Mouse (Mus musculus): ENCODE measurements at regions not wholly inside any gene's neighbourhood (a gene's known extent, or its start where the extent isn't known, plus 50 kb on each side); places are given as distances from the start of the nearest gene placed in this dataset.

- Histone ChIP-seq H3K4me3 (ENCODE audit: low read depth, low read length) (no peak overlapping the region), H3K9ac (ENCODE audit: low read length) (no peak overlapping the region), H3K4me1 (replicated peaks; ENCODE audit: control insufficient read depth, insufficient read depth, low read length) (no peaks in the 10 kb centered on the region), H3K36me3 (ENCODE audit: control insufficient read depth, insufficient read depth, low read length) (no peaks in the 10 kb centered on the region), H3K27ac (ENCODE audit: low read depth, low read length) (no peak overlapping the region), H3K27me3 (ENCODE audit: control insufficient read depth, insufficient read depth, low read length) (no peaks in the 10 kb centered on the region), H3K9me3 (ENCODE audit: control insufficient read depth, low read length) (no peaks in the 10 kb centered on the region), H3K4me2 (ENCODE audit: low read depth, low read length, severe bottlenecking) (no peak overlapping the region)
- ATAC-seq (replicated peaks; ENCODE audit: low FRiP score): no peak
- DNase-seq (ENCODE audit: low spot score): no peak
Observed at GRCm38 (mm10) chr5:46578540-46579173, 721.2 kb upstream of the Lcorl start.

DNA sequence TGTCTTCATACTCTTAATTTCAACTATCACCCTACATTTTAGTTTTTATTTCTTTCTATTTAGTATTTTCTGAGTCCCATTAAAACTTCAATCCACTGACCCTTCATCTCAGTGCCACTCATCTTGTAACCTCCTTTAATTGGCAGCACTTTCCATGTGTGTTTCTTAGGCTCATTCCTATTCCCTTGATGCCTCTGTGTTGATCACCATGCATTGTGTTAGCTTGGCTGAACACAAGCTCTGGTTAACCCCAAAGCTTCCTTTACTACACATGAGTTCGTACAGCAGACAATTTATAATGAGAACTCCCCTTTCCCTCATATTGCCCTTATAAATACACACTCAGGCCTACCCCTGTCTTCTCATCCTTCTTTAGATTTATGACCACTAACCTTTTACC is 716.5 kb upstream of the Lcorl start:
- 53% methylated on average over 1 of the region's 1 CpGs for whole genome bisulfite sequencing
- Histone ChIP-seq H3K36me3 (ENCODE audit: control insufficient read depth, insufficient read depth, low read length) (no peaks in the 10 kb centered on the region), H3K9me3 (ENCODE audit: control insufficient read depth, low read length) (no peaks in the 10 kb centered on the region)

GRCm38 (mm10) chr5:46573280-46573670 is 715.9 kb upstream of the Lcorl start:
- no peaks in the 10 kb centered on the region for H3K27me3 ChIP-seq (ENCODE audit: control insufficient read depth, insufficient read depth, low read length)
- H3K36me3 ChIP-seq (ENCODE audit: control insufficient read depth, insufficient read depth, low read length): no peaks in the 10 kb centered on the region
- no peak overlapping the region for H3K27ac ChIP-seq (ENCODE audit: low read depth, low read length)
- H3K4me2 ChIP-seq (ENCODE audit: low read depth, low read length, severe bottlenecking): no peak overlapping the region
- H3K9ac ChIP-seq (ENCODE audit: low read length): no peak overlapping the region
- DNase-seq (ENCODE audit: low spot score): no peak
- no peaks in the 10 kb centered on the region for H3K4me1 ChIP-seq (replicated peaks; ENCODE audit: control insufficient read depth, insufficient read depth, low read length)
- ATAC-seq (replicated peaks; ENCODE audit: low FRiP score): no peak
- no peaks in the 10 kb centered on the region for H3K9me3 ChIP-seq (ENCODE audit: control insufficient read depth, low read length)
- H3K4me3 ChIP-seq (ENCODE audit: low read depth, low read length): no peak overlapping the region
- 77% methylated on average over 7 of the region's 7 CpGs for WGBS

More for the DNA sequence above, 716.5 kb upstream of the Lcorl start:
- Histone ChIP-seq H3K4me1 (replicated peaks; ENCODE audit: control insufficient read depth, insufficient read depth, low read length) (no peaks in the 10 kb centered on the region), H3K27ac (ENCODE audit: low read depth, low read length) (no peak overlapping the region), H3K27me3 (ENCODE audit: control insufficient read depth, insufficient read depth, low read length) (no peaks in the 10 kb centered on the region), H3K4me2 (ENCODE audit: low read depth, low read length, severe bottlenecking) (no peak overlapping the region), H3K4me3 (ENCODE audit: low read depth, low read length) (no peak overlapping the region), H3K9ac (ENCODE audit: low read length) (no peak overlapping the region)
- DNase-seq (ENCODE audit: low spot score) (no peak), ATAC-seq (replicated peaks; ENCODE audit: low FRiP score) (no peak)

- ATAC-seq (replicated peaks; ENCODE audit: low FRiP score) (no peak), DNase-seq (ENCODE audit: low spot score) (no peak)
- H3K9ac ChIP-seq (ENCODE audit: low read length): no peak overlapping the region
- no peaks in the 10 kb centered on the region for H3K4me1 ChIP-seq (replicated peaks; ENCODE audit: control insufficient read depth, insufficient read depth, low read length)
- no peaks in the 10 kb centered on the region for H3K27me3 ChIP-seq (ENCODE audit: control insufficient read depth, insufficient read depth, low read length)
- H3K36me3 ChIP-seq (ENCODE audit: control insufficient read depth, insufficient read depth, low read length): no peaks in the 10 kb centered on the region
- no peak overlapping the region for H3K27ac ChIP-seq (ENCODE audit: low read depth, low read length)
- no peaks in the 10 kb centered on the region for H3K9me3 ChIP-seq (ENCODE audit: control insufficient read depth, low read length)
- 87% methylated on average over 3 of the region's 3 CpGs for WGBS
- no peak overlapping the region for H3K4me3 ChIP-seq (ENCODE audit: low read depth, low read length)
- H3K4me2 ChIP-seq (ENCODE audit: low read depth, low read length, severe bottlenecking): no peak overlapping the region
Observed at GRCm38 (mm10) chr5:46556691-46557265, 699.4 kb upstream of the Lcorl start.

DNA sequence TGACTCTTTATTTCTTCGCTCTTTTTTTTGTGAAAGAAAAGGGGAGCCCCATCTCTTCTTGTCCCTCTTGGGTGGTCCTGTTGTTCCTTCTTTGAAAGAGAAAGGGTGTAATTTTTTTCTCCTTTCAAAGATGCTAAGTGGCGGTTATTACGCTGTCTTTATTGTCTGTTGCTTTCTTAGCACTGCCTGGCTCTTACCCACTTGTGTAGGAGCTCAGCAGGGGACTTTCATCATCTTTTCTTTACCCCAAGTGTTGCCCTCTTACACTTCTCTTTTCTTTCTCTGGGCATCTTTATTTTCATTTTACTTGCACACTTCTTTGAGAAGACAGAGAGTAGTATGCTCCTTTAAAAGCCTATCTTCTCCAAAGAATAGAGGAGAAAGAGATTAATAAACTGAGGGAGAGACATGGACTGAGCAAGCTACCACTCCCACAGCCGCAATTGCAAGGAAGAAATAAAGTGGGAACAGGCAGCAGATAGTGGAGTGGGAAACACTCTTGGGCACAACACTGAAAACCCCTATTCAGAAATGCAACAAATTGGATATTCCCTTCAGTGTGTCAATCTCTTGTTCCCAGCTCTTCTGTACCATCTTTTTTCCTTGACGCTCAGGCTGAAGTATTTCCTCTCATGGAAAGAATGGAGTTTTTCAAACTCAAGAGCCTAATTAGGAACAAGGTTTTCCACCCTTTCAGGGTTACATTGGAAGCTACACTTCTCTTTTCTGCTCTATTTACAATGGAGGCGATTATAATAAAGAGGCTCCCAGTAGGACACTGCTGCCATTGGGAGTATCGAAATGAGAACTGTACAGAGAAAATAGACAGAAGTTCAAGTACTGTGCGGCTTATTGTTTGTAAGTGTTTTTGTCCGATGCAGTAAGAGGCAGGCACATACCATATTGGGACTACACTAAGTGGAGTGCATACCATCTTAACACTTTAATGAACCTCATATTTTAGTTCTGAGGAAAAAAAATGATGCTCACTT is 684.2 kb upstream of the Lcorl start:
- H3K27ac ChIP-seq (ENCODE audit: low read depth, low read length): no peak overlapping the region
- WGBS: 36% methylated on average over 9 of the region's 9 CpGs
- ATAC-seq (replicated peaks; ENCODE audit: low FRiP score) (peak; percentile 83), DNase-seq (ENCODE audit: low spot score) (no peak)
- no peak overlapping the region for H3K9ac ChIP-seq (ENCODE audit: low read length)
- H3K27me3 ChIP-seq (ENCODE audit: control insufficient read depth, insufficient read depth, low read length): no peaks in the 10 kb centered on the region
- no peaks in the 10 kb centered on the region for H3K4me1 ChIP-seq (replicated peaks; ENCODE audit: control insufficient read depth, insufficient read depth, low read length)
- no peak overlapping the region for H3K4me2 ChIP-seq (ENCODE audit: low read depth, low read length, severe bottlenecking)
- no peaks in the 10 kb centered on the region for H3K36me3 ChIP-seq (ENCODE audit: control insufficient read depth, insufficient read depth, low read length)
- no peak overlapping the region for H3K4me3 ChIP-seq (ENCODE audit: low read depth, low read length)
- no peaks in the 10 kb centered on the region for H3K9me3 ChIP-seq (ENCODE audit: control insufficient read depth, low read length)

Measured in forebrain, embryonic 11.5 days (tissue).